Mouse (Mus musculus) embryonic stem cell, embryonic (primary cell): ENCODE results near the gene Lrrfip1.

Experiments used
- CTCF ChIA-PET, 4 experiments: fragments of 300-600 bp in 2 of 4; fragments of 350-600 bp in 2 of 4; sonication (Branson Sonifier 250); formaldehyde crosslinking; loops; one replicate each; lab custom pipeline; 2022; ENCODE audit warnings: inconsistent platforms in 2 of 4; lab: Charles Lee
- POLR2A ChIA-PET, 4 experiments: fragments of 300-600 bp in 2 of 4; fragments of 350-600 bp in 2 of 4; sonication (Branson Sonifier 250); formaldehyde crosslinking; loops; one replicate each; lab custom pipeline; 2022; ENCODE audit warnings: antibody characterized with exemption in 4 of 4, inconsistent platforms in 1 of 4; lab: Charles Lee

Gene Lrrfip1

GRCm38 (mm10) chr1:91109302-91109701 lies 110.8 kb downstream of the Lrrfip1 start:
- ChIA-PET CTCF (interaction anchor here in 1 of 4 experiments (1.0 kb wide), 1 partner anchor 136 kb away, joined by 3 read pairs; no protein-coding TSS in a partner anchor), POLR2A (interaction anchor here in 2 of 4 experiments (1.0 to 1.2 kb wide), 3 partner anchors 10 to 46 kb away, joined by 3 to 4 read pairs (median 4); no protein-coding TSS in a partner anchor)

- CTCF ChIA-PET, result no interaction called here
These were observed 113.6 kb downstream of the Lrrfip1 start for GRCm38 (mm10) chr1:91112171-91112570.

GRCm38 (mm10) chr1:91112606-91113005 lies 114.1 kb downstream of the Lrrfip1 start:
- ChIA-PET CTCF (no interaction called here), POLR2A (no interaction called here)

More at GRCm38 (mm10) chr1:91112171-91112570, 113.6 kb downstream of the Lrrfip1 start:
- POLR2A ChIA-PET, result no interaction called here

- CTCF ChIA-PET, result no interaction called here
- POLR2A ChIA-PET, result no interaction called here
These were observed 123.6 kb downstream of the Lrrfip1 start for GRCm38 (mm10) chr1:91122121-91122520.

- POLR2A ChIA-PET, result no interaction called here
- CTCF ChIA-PET, result no interaction called here
These were observed 124.5 kb downstream of the Lrrfip1 start for GRCm38 (mm10) chr1:91123004-91123403.

GRCm38 (mm10) chr1:91123466-91123865 lies 124.9 kb downstream of the Lrrfip1 start:
- ChIA-PET POLR2A (no interaction called here), CTCF (no interaction called here)

GRCm38 (mm10) chr1:91128849-91129248 lies 130.3 kb downstream of the Lrrfip1 start:
- CTCF ChIA-PET, result interaction anchor here in 3 of 4 experiments (0.6 to 2.5 kb wide), 4 partner anchors 9 to 30 kb away, joined by 3 to 6 read pairs (median 5); no protein-coding TSS in a partner anchor
- POLR2A ChIA-PET, result interaction anchor here in 1 of 4 experiments (0.7 kb wide), 1 partner anchor 9 kb away, joined by 3 read pairs; no protein-coding TSS in a partner anchor

GRCm38 (mm10) chr1:91137036-91137435 lies 138.5 kb downstream of the Lrrfip1 start:
- ChIA-PET POLR2A (interaction anchor here in 1 of 4 experiments (0.6 to 0.7 kb wide), 2 partner anchors 17 to 232 kb away, joined by 3 to 4 read pairs; no protein-coding TSS in a partner anchor), CTCF (interaction anchor here in 2 of 4 experiments (1.1 to 1.9 kb wide), 2 partner anchors 8 to 9 kb away, joined by 5 to 6 read pairs; no protein-coding TSS in a partner anchor)

- ChIA-PET POLR2A (interaction anchor here in 2 of 4 experiments (0.6 to 1.2 kb wide), 5 partner anchors 12 to 175 kb away, joined by 3 to 9 read pairs (median 4); partner anchors contain the start of genes Rab17 (in 1 of the 2) and Ube2f (in 1 of the 2)), CTCF (interaction anchor here in 1 of 4 experiments (0.8 to 1.1 kb wide), 2 partner anchors 171 to 216 kb away, joined by 3 to 4 read pairs; no protein-coding TSS in a partner anchor)
These were observed 146.3 kb downstream of the Lrrfip1 start, which contains the start of gene Rbm44 for GRCm38 (mm10) chr1:91144813-91145212. TSS of gene Rbm44 (plus strand) at chr1:91145089.

- POLR2A ChIA-PET, result no interaction called here
- CTCF ChIA-PET, result no interaction called here
These were observed 153.0 kb downstream of the Lrrfip1 start for GRCm38 (mm10) chr1:91151509-91151908.

GRCm38 (mm10) chr1:91166798-91167197 lies 168.3 kb downstream of the Lrrfip1 start:
- POLR2A ChIA-PET, result no interaction called here
- CTCF ChIA-PET, result no interaction called here

GRCm38 (mm10) chr1:91169157-91169556 lies 170.6 kb downstream of the Lrrfip1 start:
- CTCF ChIA-PET, result interaction anchor here in 1 of 4 experiments (0.6 kb wide), 1 partner anchor 171 kb away, joined by 3 read pairs; the partner anchor contains the start of gene Lrrfip1
- POLR2A ChIA-PET, result no interaction called here

GRCm38 (mm10) chr1:91174796-91175195 lies 176.3 kb downstream of the Lrrfip1 start:
- ChIA-PET POLR2A (interaction anchor here in 1 of 4 experiments (0.5 kb wide), 1 partner anchor 19 kb away, joined by 6 read pairs; no protein-coding TSS in a partner anchor), CTCF (interaction anchor here in 1 of 4 experiments (0.6 kb wide), 1 partner anchor 739 kb away, joined by 3 read pairs; no protein-coding TSS in a partner anchor)

GRCm38 (mm10) chr1:91176026-91176425 lies 177.5 kb downstream of the Lrrfip1 start:
- CTCF ChIA-PET, result interaction anchor here in 2 of 4 experiments (0.8 to 1.1 kb wide), 2 partner anchors 203 to 339 kb away, joined by 3 read pairs; no protein-coding TSS in a partner anchor

GRCm38 (mm10) chr1:91176871-91177270 lies 178.3 kb downstream of the Lrrfip1 start:
- ChIA-PET CTCF (interaction anchor here in 3 of 4 experiments (0.6 to 1.0 kb wide), 3 partner anchors 68 to 237 kb away, joined by 3 to 13 read pairs (median 3); partner anchors contain the start of gene Hes6 (in 1 of the 3)), POLR2A (interaction anchor here in 1 of 4 experiments (1.2 kb wide), 1 partner anchor 9 kb away, joined by 3 read pairs; no protein-coding TSS in a partner anchor)

More at GRCm38 (mm10) chr1:91176026-91176425, 177.5 kb downstream of the Lrrfip1 start:
- POLR2A ChIA-PET, result interaction anchor here in 1 of 4 experiments (0.7 to 1.2 kb wide), 2 partner anchors 8 to 10 kb away, joined by 3 read pairs; no protein-coding TSS in a partner anchor
